Mouse (Mus musculus) G1E (cell line): ENCODE data around the gene Cdc27.

Source experiments
- CTCF ChIP-seq: IDR thresholded peaks from 2 replicates; pipeline ENCODE4 v1.5.1; 2012; ENCODE audit warnings: low read depth, low read length, inconsistent platforms, mixed read lengths
- GATA1 ChIP-seq: IDR thresholded peaks from 2 replicates; pipeline ENCODE4 v1.6.1; 2012; ENCODE audit warnings: borderline replicate concordance, low read length, inconsistent platforms, mixed read lengths
- GATA2 ChIP-seq: IDR thresholded peaks from 2 replicates; pipeline ENCODE4 v1.6.1; 2012; ENCODE audit warnings: low read depth, low read length, inconsistent platforms, borderline replicate concordance
- POLR2AphosphoS5 ChIP-seq: IDR thresholded peaks from 2 replicates; pipeline ENCODE4 v1.6.1; 2012; ENCODE audit warnings: low read depth, low read length, inconsistent platforms; ENCODE audit not compliant: insufficient replicate concordance
- TAL1 ChIP-seq: conservative IDR thresholded peaks from 2 replicates; pipeline ENCODE4 v1.6.1; 2012; ENCODE audit warnings: low read depth, low read length, inconsistent platforms, mixed read lengths

- TF ChIP-seq CTCF (no peak), TAL1 (no peak), GATA1 (no peak), POLR2AphosphoS5 (no peak), GATA2 (no peak)
Measured at GRCm38 (mm10) chr11:104458507-104458906, 91.9 kb downstream of the Cdc27 start.
